Mouse (Mus musculus): Measurements from ENCODE around the gene Caps2. TPM values are rescaled to one million over a fixed set of nuclear protein-coding genes. Genes with fewer than 3 reads are reported as not detected.
"Not testable (repeated sequence)": the region's sequence is repeated elsewhere in the genome, so short reads cannot be mapped to it uniquely, and the experiment has no call there.

Caps2 gene
- polyA plus RNA-seq, 1 experiment = 0.05 TPM

DNA sequence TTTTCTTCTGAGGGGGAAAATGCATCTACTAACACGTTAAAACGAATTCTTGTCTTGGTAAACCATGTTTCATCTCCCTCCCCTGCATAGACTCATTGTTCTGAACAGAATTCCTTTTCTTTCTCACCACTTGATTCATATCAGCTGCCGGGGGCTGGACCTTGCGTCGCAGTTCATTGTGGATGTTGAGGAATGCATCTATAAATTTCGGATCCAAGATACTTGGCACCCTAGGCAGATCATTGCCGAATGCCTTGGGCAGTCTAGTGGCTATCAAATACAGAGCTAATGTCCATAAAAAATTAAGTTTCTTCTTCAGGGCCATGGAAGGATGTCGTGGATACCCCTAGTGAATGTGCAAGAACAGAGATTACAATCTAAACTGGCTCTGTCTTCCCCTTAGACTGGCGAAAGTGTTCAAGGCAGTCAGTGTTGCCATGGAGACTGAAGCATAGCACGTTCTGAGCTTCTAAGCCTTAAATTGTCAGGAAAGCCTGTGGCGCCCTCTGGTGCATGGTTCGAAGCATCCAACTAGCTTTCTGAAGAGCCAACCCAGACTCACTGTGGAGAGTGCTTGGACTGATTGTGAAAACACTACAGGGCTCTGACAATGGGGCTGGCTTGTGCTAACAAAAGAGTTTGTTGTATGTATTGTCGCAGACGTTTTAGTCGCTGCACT lies 3.4 kb upstream of the Caps2 start, which contains the start of gene Glipr1l3:
Gene Glipr1l3, minus strand, starts transcription at position 446 of the 679 bp plus-strand sequence.
- not testable (repeated sequence) for H3K27me3 ChIP-seq (replicated peaks; ENCODE audit: control insufficient read depth, insufficient read depth, low read length); H3K36me3 ChIP-seq (ENCODE audit: control insufficient read depth, insufficient read depth, low read length); H3K4me1 ChIP-seq (ENCODE audit: control insufficient read depth, insufficient read depth, low read length); H3K27ac ChIP-seq (ENCODE audit: insufficient read depth, low read depth, low read length); H3K4me3 ChIP-seq (ENCODE audit: insufficient read depth, low read depth, low read length)
- WGBS = 16% methylated on average over 15 of the region's 15 CpGs
- peak; percentile 76 for TF ChIP-seq CTCF (conservative IDR thresholded peaks at IDR 0.05; ENCODE audit: insufficient read depth, insufficient read length, low read depth, low read length)
- DNase-seq = peak; percentile 67

- not testable (repeated sequence) for H3K4me3 ChIP-seq (ENCODE audit: insufficient read depth, low read depth, low read length); DNase-seq; H3K27ac ChIP-seq (ENCODE audit: insufficient read depth, low read depth, low read length); H3K36me3 ChIP-seq (ENCODE audit: control insufficient read depth, insufficient read depth, low read length); H3K27me3 ChIP-seq (replicated peaks; ENCODE audit: control insufficient read depth, insufficient read depth, low read length); H3K4me1 ChIP-seq (ENCODE audit: control insufficient read depth, insufficient read depth, low read length)
- 26% methylated on average over 13 of the region's 13 CpGs for WGBS
These were observed 13.6 kb downstream of the Caps2 start for GRCm38 (mm10) chr10:112177027-112177426.

DNA sequence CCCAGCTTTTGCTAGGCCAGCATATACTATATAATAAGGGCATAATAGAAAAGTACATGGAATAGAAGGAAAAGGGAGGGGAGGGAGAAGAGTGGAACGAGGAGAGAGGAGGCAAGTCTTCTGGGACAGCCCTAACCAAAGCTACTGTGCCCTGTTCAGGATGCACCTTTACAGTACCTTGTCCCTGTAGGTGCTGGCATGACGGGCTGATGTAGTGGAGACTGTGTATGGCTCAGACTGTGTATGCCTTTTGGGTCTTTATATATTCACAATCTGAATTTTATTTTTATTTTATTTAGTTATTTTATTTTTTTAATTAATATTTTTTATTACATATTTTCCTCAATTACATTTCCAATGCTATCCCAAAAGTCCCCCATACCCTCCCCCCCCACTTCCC lies 30.5 kb downstream of the Caps2 start:
- H3K27ac ChIP-seq (ENCODE audit: insufficient read depth, low read depth, low read length); H3K36me3 ChIP-seq (ENCODE audit: control insufficient read depth, insufficient read depth, low read length); H3K4me3 ChIP-seq (ENCODE audit: insufficient read depth, low read depth, low read length); H3K4me1 ChIP-seq (ENCODE audit: control insufficient read depth, insufficient read depth, low read length); DNase-seq; H3K27me3 ChIP-seq (replicated peaks; ENCODE audit: control insufficient read depth, insufficient read depth, low read length): not testable (repeated sequence)
- WGBS = 83% methylated on average over 2 of the region's 2 CpGs

GRCm38 (mm10) chr10:112203463-112203862 lies 40.0 kb downstream of the Caps2 start:
- peak; percentile 29 for DNase-seq
- WGBS = 48% methylated on average over 2 of the region's 2 CpGs
- Histone ChIP-seq H3K36me3 (ENCODE audit: control insufficient read depth, insufficient read depth, low read length) (no peaks in the 10 kb centered on the region), H3K4me3 (ENCODE audit: insufficient read depth, low read depth, low read length) (no peak overlapping the region), H3K27me3 (replicated peaks; ENCODE audit: control insufficient read depth, insufficient read depth, low read length) (no peaks in the 10 kb centered on the region), H3K4me1 (ENCODE audit: control insufficient read depth, insufficient read depth, low read length) (no peaks in the 10 kb centered on the region), H3K27ac (ENCODE audit: insufficient read depth, low read depth, low read length) (no peak overlapping the region)
- TF ChIP-seq POLR2A (IDR thresholded peaks at IDR 0.05; ENCODE audit: low read depth, low read length) (no peak), CTCF (conservative IDR thresholded peaks at IDR 0.05; ENCODE audit: insufficient read depth, insufficient read length, low read depth, low read length) (no peak; the same call in 1 of the 2 replicates)

DNA sequence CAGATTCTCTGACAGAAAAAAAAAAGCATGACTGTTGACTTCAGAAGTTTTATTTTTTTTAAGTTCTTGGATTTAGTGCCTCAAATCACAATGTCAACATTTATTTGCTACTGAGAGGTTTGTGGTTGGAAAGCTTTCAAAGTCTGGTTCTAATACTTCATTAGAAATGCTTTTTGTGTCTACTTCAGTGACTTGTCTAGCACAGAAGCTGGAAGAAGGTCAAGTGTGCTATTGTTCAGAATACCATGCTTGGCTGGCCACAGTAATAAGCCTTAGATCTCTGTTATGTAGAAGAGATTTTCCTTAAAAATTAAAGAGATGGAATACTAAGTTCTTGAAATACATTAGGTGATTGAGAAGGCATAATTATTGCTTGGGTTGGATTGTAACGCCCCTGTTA lies 63.7 kb downstream of the Caps2 start:
- Histone ChIP-seq H3K27me3 (replicated peaks; ENCODE audit: control insufficient read depth, insufficient read depth, low read length) (no peaks in the 10 kb centered on the region), H3K4me3 (ENCODE audit: insufficient read depth, low read depth, low read length) (no peak overlapping the region), H3K36me3 (ENCODE audit: control insufficient read depth, insufficient read depth, low read length) (no peaks in the 10 kb centered on the region), H3K27ac (ENCODE audit: insufficient read depth, low read depth, low read length) (no peak overlapping the region), H3K4me1 (ENCODE audit: control insufficient read depth, insufficient read depth, low read length) (peaks cover 6% of the 10 kb centered on the region; the same call in 1 of the 2 replicates)
- peak; percentile 40 for DNase-seq
- TF ChIP-seq CTCF (conservative IDR thresholded peaks at IDR 0.05; ENCODE audit: insufficient read depth, insufficient read length, low read depth, low read length) (no peak), POLR2A (IDR thresholded peaks at IDR 0.05; ENCODE audit: low read depth, low read length) (no peak)
- whole genome bisulfite sequencing = 23% methylated on average over 1 of the region's 1 CpGs

DNA sequence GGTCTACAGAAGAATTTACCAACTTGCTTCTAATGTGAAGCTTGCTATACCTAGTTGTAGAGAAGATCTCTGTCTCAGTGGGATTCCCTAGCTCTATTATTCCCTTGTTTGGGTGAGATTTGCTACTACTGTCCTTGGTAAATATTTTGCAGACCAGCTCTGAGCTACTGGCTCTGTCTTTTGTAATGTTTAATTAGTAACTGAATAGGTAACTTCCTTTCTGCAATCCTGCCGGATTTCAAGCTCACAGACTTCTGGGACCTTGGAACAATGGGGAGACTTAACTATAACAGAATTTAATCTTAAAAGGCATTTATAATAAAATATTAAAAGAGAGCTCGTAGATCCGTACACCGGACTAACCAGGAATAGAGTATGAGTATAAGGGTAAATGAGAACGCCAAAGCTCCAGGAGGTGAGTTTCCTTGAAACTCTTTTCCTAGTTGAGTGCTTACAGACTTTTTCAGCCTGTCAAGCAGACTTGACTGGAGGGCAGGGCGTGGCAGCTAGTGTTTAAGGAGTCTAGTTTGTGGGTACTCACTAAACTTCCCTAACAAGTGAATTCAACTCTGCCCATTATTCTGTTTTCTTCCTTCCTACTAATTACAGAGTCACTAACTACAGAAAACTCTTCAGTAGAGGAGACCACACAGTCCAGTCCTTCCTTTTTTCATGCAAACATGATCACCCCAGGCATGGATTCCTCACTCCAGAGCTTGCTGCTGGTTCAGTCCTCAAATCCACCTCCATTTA lies 65.8 kb downstream of the Caps2 start:
- not testable (repeated sequence) for H3K27ac ChIP-seq (ENCODE audit: insufficient read depth, low read depth, low read length); H3K4me3 ChIP-seq (ENCODE audit: insufficient read depth, low read depth, low read length); H3K36me3 ChIP-seq (ENCODE audit: control insufficient read depth, insufficient read depth, low read length); H3K27me3 ChIP-seq (replicated peaks; ENCODE audit: control insufficient read depth, insufficient read depth, low read length); H3K4me1 ChIP-seq (ENCODE audit: control insufficient read depth, insufficient read depth, low read length)
- peak; percentile 67 for DNase-seq
- 23% methylated on average over 6 of the region's 6 CpGs for WGBS

DNA sequence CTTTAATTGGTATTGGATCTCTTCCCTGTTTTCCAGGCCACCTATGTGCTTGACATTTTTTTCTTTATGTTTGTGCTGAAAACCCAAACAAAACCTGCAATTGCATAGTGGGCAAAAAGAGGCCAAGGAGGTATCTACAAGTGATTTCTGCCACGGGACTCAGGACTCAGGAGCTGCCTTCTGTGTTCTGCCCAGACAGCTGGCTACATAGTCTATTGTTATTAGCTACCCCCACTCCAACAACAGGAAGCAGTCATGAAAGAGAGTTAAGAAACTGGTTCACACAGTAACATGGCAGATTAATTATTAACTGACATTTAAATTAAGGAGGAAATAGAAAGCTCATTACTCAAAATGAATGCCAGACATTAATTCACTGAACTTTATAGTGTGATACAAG lies 69.3 kb downstream of the Caps2 start:
- not testable (repeated sequence) for H3K36me3 ChIP-seq (ENCODE audit: control insufficient read depth, insufficient read depth, low read length); DNase-seq; H3K4me1 ChIP-seq (ENCODE audit: control insufficient read depth, insufficient read depth, low read length); H3K4me3 ChIP-seq (ENCODE audit: insufficient read depth, low read depth, low read length); H3K27me3 ChIP-seq (replicated peaks; ENCODE audit: control insufficient read depth, insufficient read depth, low read length); H3K27ac ChIP-seq (ENCODE audit: insufficient read depth, low read depth, low read length)
- 8% methylated on average over 1 of the region's 1 CpGs for WGBS

GRCm38 (mm10) chr10:112235396-112235940 lies 72.0 kb downstream of the Caps2 start:
- 74% methylated on average over 5 of the region's 5 CpGs for WGBS
- H3K4me1 ChIP-seq (ENCODE audit: control insufficient read depth, insufficient read depth, low read length) = not testable (repeated sequence)

More at GRCm38 (mm10) chr10:112235396-112235940, 72.0 kb downstream of the Caps2 start:
- H3K27me3 ChIP-seq (replicated peaks; ENCODE audit: control insufficient read depth, insufficient read depth, low read length); H3K27ac ChIP-seq (ENCODE audit: insufficient read depth, low read depth, low read length); H3K36me3 ChIP-seq (ENCODE audit: control insufficient read depth, insufficient read depth, low read length); H3K4me3 ChIP-seq (ENCODE audit: insufficient read depth, low read depth, low read length); DNase-seq: not testable (repeated sequence)

Measured in kidney, adult 2 months (tissue).